Mouse (Mus musculus) bone marrow macrophage, adult 2 months (primary cell): ENCODE measurements around the gene Smtnl2.

ENCODE experiments used
- CTCF ChIP-seq: IDR thresholded peaks from 2 replicates; pipeline ENCODE4 v1.5.1; 2012; ENCODE audit warnings: low read depth, mild to moderate bottlenecking, low read length, moderate library complexity
- POLR2A ChIP-seq: IDR thresholded peaks from 2 replicates; pipeline ENCODE4 v1.6.1; 2012; ENCODE audit warnings: mild to moderate bottlenecking, low read depth, low read length, borderline replicate concordance

DNA sequence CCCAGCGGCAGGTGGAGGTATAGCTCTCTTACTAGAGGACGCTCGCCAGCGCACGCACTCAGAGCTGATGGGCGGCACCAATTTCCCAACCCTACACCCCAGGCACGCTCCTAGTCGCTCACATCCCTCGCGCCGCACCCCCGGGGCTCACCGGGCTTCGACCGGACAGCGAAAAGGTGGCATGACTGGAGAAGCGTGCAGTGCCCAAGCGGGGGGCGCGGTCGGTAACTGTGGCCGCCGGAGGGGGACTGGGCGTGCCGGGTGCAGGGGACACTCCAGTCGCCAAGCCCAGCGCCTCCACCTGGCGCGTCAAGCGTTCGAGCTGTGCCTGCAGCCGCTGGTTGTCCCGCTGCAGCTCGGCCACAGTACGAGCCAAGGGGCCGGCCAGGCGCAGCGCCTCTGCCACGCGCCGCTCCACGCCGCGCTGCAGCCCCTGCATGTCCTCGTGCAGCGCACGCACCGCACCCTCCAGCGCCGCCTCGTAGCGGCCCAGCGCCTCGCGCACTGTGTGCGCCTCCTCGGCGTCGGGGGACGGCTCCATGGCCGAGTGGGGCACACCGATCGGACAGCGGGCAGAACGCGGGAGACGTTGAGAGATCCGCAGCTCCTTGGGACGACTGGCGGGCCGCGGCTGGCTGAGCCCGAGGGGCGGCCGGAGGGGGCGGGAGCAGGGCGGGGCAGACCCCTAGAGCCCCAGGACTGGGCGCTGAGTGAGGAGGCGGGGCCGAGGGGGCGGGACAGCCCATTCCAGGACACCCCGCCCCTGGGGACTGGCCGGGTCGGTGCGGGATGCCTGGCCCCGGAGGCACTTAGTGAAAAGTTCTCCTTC lies at the start of gene Smtnl2:
- TF ChIP-seq CTCF = no peak
- no peak for TF ChIP-seq POLR2A
